Mouse (Mus musculus): Measurements from ENCODE around the gene Pdcd5. TPM values are rescaled to one million over a fixed set of nuclear protein-coding genes. Genes with fewer than 3 reads are reported as not detected.

The Pdcd5 gene
- polyA plus RNA-seq, 1 experiment, result 68.9 TPM

GRCm38 (mm10) chr7:35678976-35679375, 31.7 kb upstream of the Pdcd5 start:
- no peak overlapping the region for H3K27ac ChIP-seq (ENCODE audit: insufficient read depth, low read depth, low read length)
- no peak overlapping the region for H3K4me3 ChIP-seq (ENCODE audit: insufficient read depth, low read length)
- no peaks in the 10 kb centered on the region for H3K4me1 ChIP-seq (ENCODE audit: control insufficient read depth, insufficient read depth, low read length)
- no peak for TF ChIP-seq POLR2A (IDR thresholded peaks at IDR 0.05; ENCODE audit: borderline replicate concordance, low read depth, low read length)

GRCm38 (mm10) chr7:35668066-35669041, 21.0 kb upstream of the Pdcd5 start:
- Histone ChIP-seq H3K27ac (ENCODE audit: insufficient read depth, low read depth, low read length) (no peak overlapping the region), H3K4me1 (ENCODE audit: control insufficient read depth, insufficient read depth, low read length) (no peaks in the 10 kb centered on the region), H3K4me3 (ENCODE audit: insufficient read depth, low read length) (no peak overlapping the region)
- TF ChIP-seq POLR2A (IDR thresholded peaks at IDR 0.05; ENCODE audit: borderline replicate concordance, low read depth, low read length) (no peak), CTCF (IDR thresholded peaks at IDR 0.05; ENCODE audit: low read depth, low read length) (no peak)

GRCm38 (mm10) chr7:35663790-35664376, 16.6 kb upstream of the Pdcd5 start:
- no peak overlapping the region for H3K4me3 ChIP-seq (ENCODE audit: insufficient read depth, low read length)
- no peaks in the 10 kb centered on the region for H3K4me1 ChIP-seq (ENCODE audit: control insufficient read depth, insufficient read depth, low read length)
- no peak for TF ChIP-seq CTCF (IDR thresholded peaks at IDR 0.05; ENCODE audit: low read depth, low read length)
- TF ChIP-seq POLR2A (IDR thresholded peaks at IDR 0.05; ENCODE audit: borderline replicate concordance, low read depth, low read length), result no peak
- no peak overlapping the region for H3K27ac ChIP-seq (ENCODE audit: insufficient read depth, low read depth, low read length)

- TF ChIP-seq CTCF (IDR thresholded peaks at IDR 0.05; ENCODE audit: low read depth, low read length) (peak; percentile 87), POLR2A (IDR thresholded peaks at IDR 0.05; ENCODE audit: borderline replicate concordance, low read depth, low read length) (no peak)
These were observed 11.9 kb upstream of the Pdcd5 start for GRCm38 (mm10) chr7:35659173-35659572.

GRCm38 (mm10) chr7:35657829-35658228, 10.5 kb upstream of the Pdcd5 start:
- H3K4me1 ChIP-seq (ENCODE audit: control insufficient read depth, insufficient read depth, low read length), result no peaks in the 10 kb centered on the region
- no peak overlapping the region for H3K27ac ChIP-seq (ENCODE audit: insufficient read depth, low read depth, low read length)
- no peak overlapping the region for H3K4me3 ChIP-seq (ENCODE audit: insufficient read depth, low read length)
- TF ChIP-seq POLR2A (IDR thresholded peaks at IDR 0.05; ENCODE audit: borderline replicate concordance, low read depth, low read length) (no peak), CTCF (IDR thresholded peaks at IDR 0.05; ENCODE audit: low read depth, low read length) (no peak)

More at GRCm38 (mm10) chr7:35659173-35659572, 11.9 kb upstream of the Pdcd5 start:
- Histone ChIP-seq H3K4me1 (ENCODE audit: control insufficient read depth, insufficient read depth, low read length) (no peaks in the 10 kb centered on the region), H3K27ac (ENCODE audit: insufficient read depth, low read depth, low read length) (no peak overlapping the region), H3K4me3 (ENCODE audit: insufficient read depth, low read length) (no peak overlapping the region)

GRCm38 (mm10) chr7:35651583-35652270, 4.4 kb upstream of the Pdcd5 start:
- H3K27ac ChIP-seq (ENCODE audit: insufficient read depth, low read depth, low read length), result no peak overlapping the region
- TF ChIP-seq CTCF (IDR thresholded peaks at IDR 0.05; ENCODE audit: low read depth, low read length) (no peak), POLR2A (IDR thresholded peaks at IDR 0.05; ENCODE audit: borderline replicate concordance, low read depth, low read length) (no peak)
- no peaks in the 10 kb centered on the region for H3K4me1 ChIP-seq (ENCODE audit: control insufficient read depth, insufficient read depth, low read length)
- no peak overlapping the region for H3K4me3 ChIP-seq (ENCODE audit: insufficient read depth, low read length)

- H3K4me1 ChIP-seq (ENCODE audit: control insufficient read depth, insufficient read depth, low read length), result no peaks in the 10 kb centered on the region
- no peak overlapping the region for H3K27ac ChIP-seq (ENCODE audit: insufficient read depth, low read depth, low read length)
- no peak for TF ChIP-seq CTCF (IDR thresholded peaks at IDR 0.05; ENCODE audit: low read depth, low read length)
- no peak for TF ChIP-seq POLR2A (IDR thresholded peaks at IDR 0.05; ENCODE audit: borderline replicate concordance, low read depth, low read length)
- H3K4me3 ChIP-seq (ENCODE audit: insufficient read depth, low read length), result no peak overlapping the region
These were observed 3.5 kb upstream of the Pdcd5 start for GRCm38 (mm10) chr7:35650716-35651410.

- H3K4me1 ChIP-seq (ENCODE audit: control insufficient read depth, insufficient read depth, low read length), result no peaks in the 10 kb centered on the region
- no peak overlapping the region for H3K4me3 ChIP-seq (ENCODE audit: insufficient read depth, low read length)
- H3K27ac ChIP-seq (ENCODE audit: insufficient read depth, low read depth, low read length), result no peak overlapping the region
- no peak for TF ChIP-seq POLR2A (IDR thresholded peaks at IDR 0.05; ENCODE audit: borderline replicate concordance, low read depth, low read length)
These were observed 1.8 kb upstream of the Pdcd5 start for GRCm38 (mm10) chr7:35649071-35649470.

GRCm38 (mm10) chr7:35648239-35649069, 1.1 kb upstream of the Pdcd5 start:
- TF ChIP-seq CTCF (IDR thresholded peaks at IDR 0.05; ENCODE audit: low read depth, low read length) (no peak), POLR2A (IDR thresholded peaks at IDR 0.05; ENCODE audit: borderline replicate concordance, low read depth, low read length) (no peak)
- Histone ChIP-seq H3K4me3 (ENCODE audit: insufficient read depth, low read length) (no peak overlapping the region), H3K4me1 (ENCODE audit: control insufficient read depth, insufficient read depth, low read length) (no peaks in the 10 kb centered on the region), H3K27ac (ENCODE audit: insufficient read depth, low read depth, low read length) (no peak overlapping the region)

Data from bone marrow macrophage, adult 2 months (primary cell).